Mouse (Mus musculus) cerebellum, adult 2 months (tissue): ENCODE measurements at regions not wholly inside any gene's neighbourhood (a gene's known extent, or its start where the extent isn't known, plus 50 kb on each side); places are given as distances from the start of the nearest gene placed in this dataset.

ENCODE experiments used
- DNase-seq, 2 experiments: peaks; one replicate each; pipeline ENCODE4 v3.0.0; 2021
- H3K27ac ChIP-seq: fragments of 200-500 bp; 2 replicates; pipeline ENCODE4 v1.5.1; 2012; ENCODE audit warnings: low read length, control low read depth, inconsistent platforms; ENCODE audit not compliant: insufficient read depth
- H3K27me3 ChIP-seq: fragments of 200-500 bp; 2 replicates; pipeline ENCODE4 v1.6.1; 2012; ENCODE audit warnings: inconsistent platforms, mild to moderate bottlenecking, low read length, moderate library complexity; ENCODE audit not compliant: control insufficient read depth, insufficient read depth
- H3K4me1 ChIP-seq: fragments of 200-500 bp; 2 replicates; pipeline ENCODE4 v1.6.1; 2011; ENCODE audit warnings: low read length; ENCODE audit not compliant: control insufficient read depth, insufficient read depth
- H3K4me3 ChIP-seq: fragments of 200-500 bp; replicated peaks from 2 replicates; pipeline ENCODE3; 2011; ENCODE audit warnings: mild to moderate bottlenecking, low read depth, low read length, control low read depth; ENCODE audit not compliant: insufficient read depth
- CTCF ChIP-seq: fragments of 200-500 bp; IDR thresholded peaks from 2 replicates; pipeline ENCODE4 v1.5.1; 2011; ENCODE audit warnings: low read depth, mild to moderate bottlenecking, control low read depth, low read length, moderate library complexity, borderline replicate concordance; ENCODE audit not compliant: insufficient read depth
- POLR2A ChIP-seq: fragments of 200-500 bp; IDR thresholded peaks from 2 replicates; pipeline ENCODE4 v1.6.1; 2011; ENCODE audit warnings: low read length, control low read depth, borderline replicate concordance; ENCODE audit not compliant: insufficient read depth
- WGBS: fragments of 180-500 bp; shearing (Covaris S2); methylation state at CpG from one replicate; pipeline ENCODE4 v1.1.7; 2018; 5-methylcytosine and 5-hydroxymethylcytosine counted together

GRCm38 (mm10) chr11:52511831-52512297 is 115.6 kb downstream of the 9530068E07Rik start:
- no peak for DNase-seq
- TF ChIP-seq CTCF: no peak
- no peak for TF ChIP-seq POLR2A
- no peak overlapping the region for H3K27ac ChIP-seq
- no peak overlapping the region for H3K4me3 ChIP-seq
- no peaks in the 10 kb centered on the region for H3K27me3 ChIP-seq
- 54% methylated on average over 4 of the region's 4 CpGs for WGBS
- no peaks in the 10 kb centered on the region for H3K4me1 ChIP-seq

GRCm38 (mm10) chr11:52517330-52517729 is 121.1 kb downstream of the 9530068E07Rik start:
- Histone ChIP-seq H3K27ac (no peak overlapping the region), H3K27me3 (no peaks in the 10 kb centered on the region), H3K4me3 (no peak overlapping the region), H3K4me1 (no peaks in the 10 kb centered on the region)
- TF ChIP-seq POLR2A (no peak), CTCF (no peak)
- DNase-seq: no peak
- 75% methylated on average over 5 of the region's 5 CpGs for WGBS

- no peak overlapping the region for H3K4me3 ChIP-seq
- no peaks in the 10 kb centered on the region for H3K4me1 ChIP-seq
- TF ChIP-seq POLR2A: no peak
- TF ChIP-seq CTCF: no peak
- WGBS: 34% methylated on average over 3 of the region's 3 CpGs
- DNase-seq: no peak
- H3K27ac ChIP-seq: no peak overlapping the region
- no peaks in the 10 kb centered on the region for H3K27me3 ChIP-seq
Observed at GRCm38 (mm10) chr11:52519877-52520276, 123.6 kb downstream of the 9530068E07Rik start.

- DNase-seq: peak in 1 of 2 experiments; percentile 20
- no peak overlapping the region for H3K4me3 ChIP-seq
- H3K27ac ChIP-seq: no peak overlapping the region
Observed at GRCm38 (mm10) chr11:52521879-52522278, 125.7 kb downstream of the 9530068E07Rik start.

GRCm38 (mm10) chr11:52522384-52522783 is 126.2 kb downstream of the 9530068E07Rik start:
- Histone ChIP-seq H3K4me1 (no peaks in the 10 kb centered on the region), H3K4me3 (no peak overlapping the region), H3K27ac (no peak overlapping the region), H3K27me3 (no peaks in the 10 kb centered on the region)
- no peak for DNase-seq
- 94% methylated on average over 3 of the region's 3 CpGs for WGBS
- TF ChIP-seq POLR2A: no peak
- TF ChIP-seq CTCF: no peak

More at GRCm38 (mm10) chr11:52521879-52522278, 125.7 kb downstream of the 9530068E07Rik start:
- Histone ChIP-seq H3K4me1 (no peaks in the 10 kb centered on the region), H3K27me3 (no peaks in the 10 kb centered on the region)
- whole genome bisulfite sequencing: 57% methylated on average over 4 of the region's 4 CpGs
- TF ChIP-seq POLR2A (no peak), CTCF (peak; percentile 52; the same call in 1 of the 2 replicates)

GRCm38 (mm10) chr11:52523191-52523590 is 127.0 kb downstream of the 9530068E07Rik start:
- no peak overlapping the region for H3K27ac ChIP-seq
- DNase-seq: no peak
- no peak overlapping the region for H3K4me3 ChIP-seq
- no peak for TF ChIP-seq POLR2A
- no peak for TF ChIP-seq CTCF
- 60% methylated on average over 4 of the region's 4 CpGs for WGBS
- H3K27me3 ChIP-seq: no peaks in the 10 kb centered on the region
- H3K4me1 ChIP-seq: no peaks in the 10 kb centered on the region

GRCm38 (mm10) chr11:52523671-52524070 is 127.4 kb downstream of the 9530068E07Rik start:
- TF ChIP-seq CTCF (no peak), POLR2A (no peak)
- WGBS: 35% methylated on average over 2 of the region's 2 CpGs
- DNase-seq: no peak
- no peak overlapping the region for H3K27ac ChIP-seq
- H3K4me1 ChIP-seq: no peaks in the 10 kb centered on the region
- no peak overlapping the region for H3K4me3 ChIP-seq
- H3K27me3 ChIP-seq: no peaks in the 10 kb centered on the region

- WGBS: 58% methylated on average over 6 of the region's 6 CpGs
- DNase-seq: no peak
Observed at GRCm38 (mm10) chr11:52525446-52525845, 129.2 kb downstream of the 9530068E07Rik start.

More at GRCm38 (mm10) chr11:52525446-52525845, 129.2 kb downstream of the 9530068E07Rik start:
- TF ChIP-seq CTCF: no peak
- TF ChIP-seq POLR2A: no peak
- H3K27ac ChIP-seq: no peak overlapping the region
- H3K4me3 ChIP-seq: no peak overlapping the region
- H3K4me1 ChIP-seq: no peaks in the 10 kb centered on the region
- H3K27me3 ChIP-seq: no peaks in the 10 kb centered on the region
